Mouse (Mus musculus): ENCODE measurements around the gene Syt2. TPM values are rescaled to one million over a fixed set of nuclear protein-coding genes. Genes with fewer than 3 reads are reported as not detected.

The Syt2 gene
- polyA plus RNA-seq, 1 experiment = 1.1 TPM

DNA sequence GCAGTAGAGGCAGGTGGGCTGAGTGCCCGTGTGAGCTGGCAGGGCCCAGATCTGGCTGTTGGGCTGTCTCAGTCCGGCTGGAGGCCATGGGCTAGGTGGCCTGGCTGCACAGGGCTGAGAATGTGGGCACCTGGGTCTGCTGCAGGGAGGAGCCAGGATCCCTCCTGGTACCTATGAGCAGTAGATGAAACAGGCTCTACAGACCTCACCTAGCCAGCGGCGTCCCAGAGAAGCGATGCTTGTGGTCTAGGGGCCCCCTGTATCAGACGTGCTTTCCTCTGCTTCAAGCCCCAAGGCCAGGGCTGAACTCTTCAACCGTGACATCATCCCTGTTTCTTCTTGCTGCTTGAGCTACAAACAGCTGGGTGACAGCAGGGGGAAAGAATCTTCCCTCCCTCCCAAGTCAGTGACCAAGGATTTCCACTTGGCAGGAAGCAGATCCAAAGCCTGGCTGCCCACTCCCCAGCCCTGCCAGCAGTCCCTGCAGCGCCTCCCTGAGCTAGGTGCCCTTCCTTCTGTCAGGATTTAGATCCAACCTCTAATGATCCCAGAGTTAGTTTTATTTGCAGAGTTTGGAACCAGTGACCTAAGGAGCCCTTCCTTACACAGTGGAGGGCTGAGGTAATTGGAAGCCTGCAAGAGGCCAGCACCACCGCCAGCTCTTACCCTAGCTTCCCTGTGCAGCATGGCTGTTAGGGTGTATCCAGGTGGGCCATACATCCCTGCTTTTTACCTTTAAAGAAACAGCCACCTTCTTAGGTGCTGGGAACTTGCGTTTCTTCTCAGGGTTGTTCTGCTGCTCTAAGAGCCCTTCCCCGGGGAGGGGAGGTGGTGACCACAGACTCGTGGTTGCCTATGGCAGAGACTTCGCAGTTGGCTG is 107.5 kb downstream of the Syt2 start:
- no peak overlapping the region for H3K27ac ChIP-seq (ENCODE audit: insufficient read depth, low read depth, low read length)
- TF ChIP-seq CTCF (conservative IDR thresholded peaks at IDR 0.05; ENCODE audit: insufficient read depth, insufficient read length, low read depth, low read length) = no peak
- no peak for TF ChIP-seq POLR2A (IDR thresholded peaks at IDR 0.05; ENCODE audit: low read depth, low read length)
- H3K36me3 ChIP-seq (ENCODE audit: control insufficient read depth, insufficient read depth, low read length) = no peaks in the 10 kb centered on the region
- H3K27me3 ChIP-seq (replicated peaks; ENCODE audit: control insufficient read depth, insufficient read depth, low read length) = no peaks in the 10 kb centered on the region
- no peaks in the 10 kb centered on the region for H3K4me1 ChIP-seq (ENCODE audit: control insufficient read depth, insufficient read depth, low read length)
- no peak overlapping the region for H3K4me3 ChIP-seq (ENCODE audit: insufficient read depth, low read depth, low read length)
- peak; percentile 19 for DNase-seq
- WGBS = 55% methylated on average over 13 of the region's 13 CpGs

DNA sequence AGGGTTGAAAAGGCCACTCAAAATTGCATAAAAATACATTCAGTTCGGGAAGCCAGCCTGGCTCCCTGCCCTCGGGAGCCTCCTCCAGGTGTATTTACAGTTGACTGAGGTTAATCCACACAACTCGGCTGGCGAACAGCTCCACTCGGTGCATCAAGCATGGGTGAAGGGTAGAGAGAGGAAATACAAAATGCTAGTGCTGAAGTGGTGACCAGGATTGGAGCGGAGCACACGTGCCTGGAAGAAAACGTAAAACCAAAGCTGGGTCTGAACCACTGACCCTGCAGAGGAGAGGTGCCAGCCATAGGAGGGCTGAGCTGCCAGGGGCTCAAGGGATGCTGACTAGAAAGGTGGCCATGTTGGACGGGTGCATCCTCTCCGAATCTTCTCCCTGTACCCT is 108.3 kb downstream of the Syt2 start:
- no peak for DNase-seq
- H3K27ac ChIP-seq (ENCODE audit: insufficient read depth, low read depth, low read length) = no peak overlapping the region
- no peaks in the 10 kb centered on the region for H3K27me3 ChIP-seq (replicated peaks; ENCODE audit: control insufficient read depth, insufficient read depth, low read length)
- H3K4me1 ChIP-seq (ENCODE audit: control insufficient read depth, insufficient read depth, low read length) = no peaks in the 10 kb centered on the region
- TF ChIP-seq POLR2A (IDR thresholded peaks at IDR 0.05; ENCODE audit: low read depth, low read length) = no peak
- no peak for TF ChIP-seq CTCF (conservative IDR thresholded peaks at IDR 0.05; ENCODE audit: insufficient read depth, insufficient read length, low read depth, low read length)
- no peaks in the 10 kb centered on the region for H3K36me3 ChIP-seq (ENCODE audit: control insufficient read depth, insufficient read depth, low read length)
- WGBS = 69% methylated on average over 10 of the region's 10 CpGs
- no peak overlapping the region for H3K4me3 ChIP-seq (ENCODE audit: insufficient read depth, low read depth, low read length)

DNA sequence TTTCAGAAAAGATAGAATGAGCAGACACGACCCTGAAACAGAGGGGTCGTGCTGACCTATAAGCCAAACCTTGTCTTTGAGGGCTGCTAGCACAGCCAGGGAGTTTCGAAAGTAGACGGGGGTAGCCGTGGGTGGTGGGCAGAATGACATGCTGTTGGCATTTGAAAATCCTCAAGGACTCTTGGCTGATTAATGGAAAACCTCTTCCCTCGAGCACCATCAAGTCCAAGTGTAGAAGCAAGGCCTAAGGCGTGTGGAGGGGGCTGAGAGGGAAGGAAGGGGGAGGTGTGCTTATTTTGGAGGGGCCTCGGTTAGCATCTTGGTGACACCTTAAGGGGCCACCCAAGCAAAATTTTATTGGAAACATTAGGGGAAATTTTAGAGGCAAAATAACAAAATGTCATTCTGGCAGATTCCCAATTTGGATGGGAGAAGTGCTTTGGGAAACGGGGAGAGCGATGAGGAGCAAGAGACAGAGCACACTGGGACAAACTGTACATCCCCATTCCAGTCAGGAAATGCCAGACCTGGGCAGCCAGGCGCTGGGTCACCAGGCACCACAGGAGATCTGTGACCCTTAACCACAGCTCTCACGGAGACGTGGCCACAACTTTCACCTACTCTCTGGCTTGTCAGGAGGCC is 109.2 kb downstream of the Syt2 start:
- no peak for DNase-seq
- no peaks in the 10 kb centered on the region for H3K27me3 ChIP-seq (replicated peaks; ENCODE audit: control insufficient read depth, insufficient read depth, low read length)
- no peak overlapping the region for H3K27ac ChIP-seq (ENCODE audit: insufficient read depth, low read depth, low read length)
- H3K4me1 ChIP-seq (ENCODE audit: control insufficient read depth, insufficient read depth, low read length) = no peaks in the 10 kb centered on the region
- no peak overlapping the region for H3K4me3 ChIP-seq (ENCODE audit: insufficient read depth, low read depth, low read length)
- TF ChIP-seq CTCF (conservative IDR thresholded peaks at IDR 0.05; ENCODE audit: insufficient read depth, insufficient read length, low read depth, low read length) (no peak), POLR2A (IDR thresholded peaks at IDR 0.05; ENCODE audit: low read depth, low read length) (no peak)
- WGBS = 62% methylated on average over 13 of the region's 13 CpGs
- H3K36me3 ChIP-seq (ENCODE audit: control insufficient read depth, insufficient read depth, low read length) = no peaks in the 10 kb centered on the region

DNA sequence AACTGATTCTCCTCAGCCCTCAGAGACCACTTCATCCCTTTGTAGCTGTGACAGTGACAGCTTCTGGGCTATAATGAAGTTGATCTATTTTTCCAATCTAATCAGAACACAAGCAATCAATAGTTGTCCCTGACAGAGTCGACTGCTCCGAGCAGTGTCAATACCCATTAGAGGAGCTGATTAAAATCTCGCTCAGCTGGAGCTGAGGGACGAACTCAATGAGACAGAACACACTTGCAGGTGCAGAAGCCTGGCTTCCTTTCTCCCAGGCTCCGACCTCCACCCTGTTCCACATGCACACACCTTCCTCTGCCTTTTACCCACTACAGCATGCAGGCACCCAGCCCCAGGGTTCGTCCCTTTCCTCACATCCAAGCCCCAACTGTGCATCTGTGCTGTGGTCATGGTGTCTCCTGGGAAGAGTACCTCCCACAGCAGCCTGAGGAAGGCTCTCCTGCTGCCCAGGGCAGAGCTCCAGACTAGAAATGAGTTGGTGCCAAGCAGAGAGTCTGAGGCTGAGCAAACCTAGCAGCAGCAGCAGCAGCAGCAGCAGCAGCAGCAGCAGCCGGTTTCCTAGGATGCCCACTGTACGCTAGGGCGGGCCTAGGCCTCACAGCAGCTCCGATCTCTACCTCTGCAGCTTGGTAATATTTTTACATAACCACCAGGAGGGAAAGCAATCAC is 109.9 kb downstream of the Syt2 start:
- Histone ChIP-seq H3K36me3 (ENCODE audit: control insufficient read depth, insufficient read depth, low read length) (no peaks in the 10 kb centered on the region), H3K4me1 (ENCODE audit: control insufficient read depth, insufficient read depth, low read length) (no peaks in the 10 kb centered on the region), H3K27me3 (replicated peaks; ENCODE audit: control insufficient read depth, insufficient read depth, low read length) (no peaks in the 10 kb centered on the region), H3K27ac (ENCODE audit: insufficient read depth, low read depth, low read length) (no peak overlapping the region), H3K4me3 (ENCODE audit: insufficient read depth, low read depth, low read length) (no peak overlapping the region)
- no peak for TF ChIP-seq POLR2A (IDR thresholded peaks at IDR 0.05; ENCODE audit: low read depth, low read length)
- no peak for TF ChIP-seq CTCF (conservative IDR thresholded peaks at IDR 0.05; ENCODE audit: insufficient read depth, insufficient read length, low read depth, low read length)
- DNase-seq = no peak
- WGBS = 77% methylated on average over 10 of the region's 10 CpGs

DNA sequence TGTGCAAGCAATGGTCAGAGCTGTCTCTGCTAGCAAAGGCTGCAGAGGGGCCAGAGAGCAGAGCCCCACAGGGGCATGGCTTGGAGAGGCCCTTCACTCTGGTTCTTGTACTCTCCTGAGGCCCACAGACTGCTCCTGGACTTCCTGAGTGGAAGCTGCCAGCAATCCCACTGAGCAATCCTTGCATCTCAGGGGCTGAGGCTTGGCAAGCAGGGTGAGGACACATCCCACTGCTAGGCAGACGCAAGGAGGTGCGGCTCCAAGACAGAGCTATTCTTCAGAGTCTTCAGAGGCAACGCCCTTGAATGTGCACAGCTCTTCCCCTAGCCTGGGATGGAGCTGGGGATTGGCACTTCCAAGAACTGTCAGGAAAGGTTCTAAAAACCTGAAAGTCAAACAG is 110.8 kb downstream of the Syt2 start:
- no peak for DNase-seq
- TF ChIP-seq POLR2A (IDR thresholded peaks at IDR 0.05; ENCODE audit: low read depth, low read length) = no peak
- no peak for TF ChIP-seq CTCF (conservative IDR thresholded peaks at IDR 0.05; ENCODE audit: insufficient read depth, insufficient read length, low read depth, low read length)
- Histone ChIP-seq H3K27ac (ENCODE audit: insufficient read depth, low read depth, low read length) (no peak overlapping the region), H3K36me3 (ENCODE audit: control insufficient read depth, insufficient read depth, low read length) (no peaks in the 10 kb centered on the region), H3K4me1 (ENCODE audit: control insufficient read depth, insufficient read depth, low read length) (no peaks in the 10 kb centered on the region), H3K4me3 (ENCODE audit: insufficient read depth, low read depth, low read length) (no peak overlapping the region), H3K27me3 (replicated peaks; ENCODE audit: control insufficient read depth, insufficient read depth, low read length) (no peaks in the 10 kb centered on the region)
- 85% methylated on average over 3 of the region's 3 CpGs for WGBS

DNA sequence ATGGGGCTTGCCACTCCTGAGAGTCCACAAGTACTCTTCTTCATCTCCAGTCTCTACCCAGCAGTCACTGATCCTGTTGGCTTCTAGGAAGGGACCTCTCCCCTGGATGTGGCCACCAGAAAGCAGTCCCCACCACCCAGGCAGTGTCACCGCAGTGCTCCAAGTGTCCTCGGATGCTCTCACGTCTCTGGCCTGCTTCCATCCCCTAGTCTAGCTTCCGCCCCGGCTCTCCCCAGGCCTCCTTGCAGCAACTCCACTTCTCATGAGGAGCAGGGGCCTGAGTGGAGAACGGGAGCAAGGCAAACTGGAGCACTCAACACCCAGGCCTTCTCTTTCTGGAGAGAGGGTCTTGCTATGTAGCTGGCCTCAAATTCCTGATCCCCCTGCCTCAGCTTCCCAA is 112.7 kb downstream of the Syt2 start:
- WGBS = 79% methylated on average over 6 of the region's 6 CpGs
- no peaks in the 10 kb centered on the region for H3K4me1 ChIP-seq (ENCODE audit: control insufficient read depth, insufficient read depth, low read length)
- H3K4me3 ChIP-seq (ENCODE audit: insufficient read depth, low read depth, low read length) = no peak overlapping the region
- H3K27ac ChIP-seq (ENCODE audit: insufficient read depth, low read depth, low read length) = no peak overlapping the region
- no peaks in the 10 kb centered on the region for H3K27me3 ChIP-seq (replicated peaks; ENCODE audit: control insufficient read depth, insufficient read depth, low read length)
- no peaks in the 10 kb centered on the region for H3K36me3 ChIP-seq (ENCODE audit: control insufficient read depth, insufficient read depth, low read length)
- DNase-seq = peak; percentile 40
- TF ChIP-seq POLR2A (IDR thresholded peaks at IDR 0.05; ENCODE audit: low read depth, low read length) (no peak), CTCF (conservative IDR thresholded peaks at IDR 0.05; ENCODE audit: insufficient read depth, insufficient read length, low read depth, low read length) (no peak)

DNA sequence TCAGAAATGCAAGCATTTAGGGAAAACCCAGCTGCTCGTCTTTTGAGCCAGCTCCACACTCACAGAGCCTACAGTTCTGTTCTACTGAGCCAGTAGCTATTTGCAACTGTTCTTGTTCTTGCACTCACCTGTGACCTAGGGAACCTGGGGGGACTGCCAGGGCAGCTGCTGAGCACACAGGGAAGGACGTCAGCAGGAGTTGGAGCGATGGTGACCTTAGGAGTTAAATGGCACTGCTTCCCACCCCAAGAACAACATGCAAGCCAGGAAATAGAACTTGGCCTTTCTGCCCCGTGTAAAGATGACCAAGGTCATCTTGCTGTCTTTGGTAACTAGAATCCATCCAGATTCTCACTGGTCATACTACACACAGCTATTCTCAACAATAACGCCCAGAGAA is 114.2 kb downstream of the Syt2 start:
- no peak for DNase-seq
- no peak overlapping the region for H3K4me3 ChIP-seq (ENCODE audit: insufficient read depth, low read depth, low read length)
- WGBS = 72% methylated on average over 5 of the region's 5 CpGs
- no peak overlapping the region for H3K27ac ChIP-seq (ENCODE audit: insufficient read depth, low read depth, low read length)
- H3K36me3 ChIP-seq (ENCODE audit: control insufficient read depth, insufficient read depth, low read length) = no peaks in the 10 kb centered on the region
- no peak for TF ChIP-seq POLR2A (IDR thresholded peaks at IDR 0.05; ENCODE audit: low read depth, low read length)
- no peak for TF ChIP-seq CTCF (conservative IDR thresholded peaks at IDR 0.05; ENCODE audit: insufficient read depth, insufficient read length, low read depth, low read length)
- H3K4me1 ChIP-seq (ENCODE audit: control insufficient read depth, insufficient read depth, low read length) = no peaks in the 10 kb centered on the region
- H3K27me3 ChIP-seq (replicated peaks; ENCODE audit: control insufficient read depth, insufficient read depth, low read length) = no peaks in the 10 kb centered on the region

All from kidney, adult 2 months (tissue).